Mouse (Mus musculus): ENCODE results near the gene Creb5. TPM values are rescaled to one million over a fixed set of nuclear protein-coding genes. Genes with fewer than 3 reads are reported as not detected.

The Creb5 gene
- polyA plus RNA-seq, 1 experiment from 2014 or later, result 4.1 TPM

DNA sequence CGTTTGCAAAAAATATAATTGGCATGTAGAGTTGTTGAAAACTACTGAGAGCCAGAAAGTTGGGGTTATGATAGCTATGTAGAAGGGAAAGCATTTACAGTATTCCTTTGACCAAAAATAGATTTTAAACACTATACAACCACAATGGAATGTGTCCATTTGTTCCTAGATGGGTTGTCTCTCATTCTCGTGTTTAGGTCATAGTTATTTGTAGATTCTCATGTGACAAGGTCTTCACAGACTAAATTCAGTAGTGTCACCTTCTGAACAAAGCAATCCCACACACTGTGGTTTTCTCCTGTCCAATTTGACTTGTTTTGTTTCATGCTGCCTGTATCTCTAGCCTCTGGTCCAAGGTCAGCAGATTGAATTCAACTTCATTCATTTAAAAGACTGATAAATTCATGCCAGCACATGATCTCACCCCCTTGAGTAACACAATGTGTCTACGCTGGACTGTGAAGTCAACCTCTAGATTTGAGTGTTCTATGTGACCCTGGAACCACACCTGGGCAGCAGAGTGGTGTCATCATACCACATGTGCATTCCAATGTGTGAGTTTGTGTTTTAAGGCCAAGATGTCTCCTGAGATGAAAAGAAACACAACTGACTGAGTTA is 220.0 kb downstream of the Creb5 start:
- H3K4me2 ChIP-seq, result no peak overlapping the region
- H3K9ac ChIP-seq (ENCODE audit: low read length), result no peak overlapping the region
- no peak for ATAC-seq (ENCODE audit: low FRiP score)
- no peaks in the 10 kb centered on the region for H3K36me3 ChIP-seq (ENCODE audit: control insufficient read depth, insufficient read depth, low read length)
- 88% methylated on average over 3 of the region's 3 CpGs for WGBS
- H3K4me1 ChIP-seq (ENCODE audit: control insufficient read depth, insufficient read depth, low read length), result no peaks in the 10 kb centered on the region
- H3K9me3 ChIP-seq (ENCODE audit: control insufficient read depth, low read length), result no peaks in the 10 kb centered on the region
- no peak overlapping the region for H3K4me3 ChIP-seq (ENCODE audit: low read depth, low read length)
- no peak overlapping the region for H3K27ac ChIP-seq (ENCODE audit: low read depth, low read length)
- DNase-seq (ENCODE audit: low spot score, missing footprints), result no peak
- H3K27me3 ChIP-seq (ENCODE audit: control insufficient read depth, insufficient read depth, low read length), result no peaks in the 10 kb centered on the region

DNA sequence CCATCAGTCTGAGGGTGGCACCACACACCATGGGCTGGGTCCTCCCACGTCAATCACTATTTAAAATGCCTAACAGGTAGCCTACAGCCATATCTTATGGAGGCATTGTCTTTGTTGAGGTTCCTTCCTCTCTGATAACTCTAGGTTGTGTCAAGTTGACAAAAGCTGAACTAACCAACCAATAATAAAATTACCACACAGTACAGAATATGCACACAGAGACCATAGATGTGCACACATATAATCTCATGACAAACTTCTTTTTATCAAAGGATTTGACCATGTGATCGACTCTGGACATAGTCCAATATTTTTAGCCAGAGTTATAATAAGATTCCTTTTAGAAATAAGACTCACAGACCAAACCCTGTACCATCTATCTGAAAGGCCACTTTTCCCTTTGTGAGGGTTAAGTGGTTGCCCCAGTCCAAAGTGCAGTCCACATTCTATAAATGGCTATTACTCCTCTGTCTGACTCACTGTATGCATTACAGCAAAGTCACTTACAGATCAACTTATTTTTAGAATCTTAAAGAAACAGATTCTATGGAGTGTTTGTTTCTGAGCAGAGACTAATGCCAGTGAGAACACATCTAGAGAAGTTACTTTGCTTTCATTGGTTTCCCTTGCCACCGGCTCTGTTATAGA is 221.9 kb downstream of the Creb5 start:
- 92% methylated on average over 3 of the region's 3 CpGs for WGBS
- no peak overlapping the region for H3K9ac ChIP-seq (ENCODE audit: low read length)
- no peak for ATAC-seq (ENCODE audit: low FRiP score)

DNA sequence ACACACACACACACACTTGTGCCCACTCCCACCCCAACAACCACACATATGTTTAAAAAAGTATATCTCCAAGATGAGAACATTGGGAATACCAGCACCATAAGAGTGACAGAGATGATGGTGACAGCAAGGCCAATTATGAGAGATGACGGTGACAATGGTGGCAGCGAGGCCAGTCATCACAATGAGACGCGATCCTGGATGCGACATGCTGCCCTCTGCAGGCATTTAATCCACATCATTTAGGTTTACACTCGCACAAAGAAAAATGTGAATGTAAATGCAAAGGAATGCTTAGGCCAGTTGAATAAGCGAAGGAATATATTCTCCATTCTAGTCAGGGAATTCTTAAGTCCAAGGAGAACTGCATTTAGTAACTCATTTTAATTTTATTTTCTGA is 222.9 kb downstream of the Creb5 start:
- Histone ChIP-seq H3K36me3 (ENCODE audit: control insufficient read depth, insufficient read depth, low read length) (no peaks in the 10 kb centered on the region), H3K27ac (ENCODE audit: low read depth, low read length) (no peak overlapping the region), H3K9ac (ENCODE audit: low read length) (no peak overlapping the region), H3K9me3 (ENCODE audit: control insufficient read depth, low read length) (no peaks in the 10 kb centered on the region), H3K4me3 (ENCODE audit: low read depth, low read length) (no peak overlapping the region), H3K27me3 (ENCODE audit: control insufficient read depth, insufficient read depth, low read length) (no peaks in the 10 kb centered on the region), H3K4me2 (no peak overlapping the region), H3K4me1 (ENCODE audit: control insufficient read depth, insufficient read depth, low read length) (no peaks in the 10 kb centered on the region)
- DNase-seq (ENCODE audit: low spot score, missing footprints), result no peak
- no peak for ATAC-seq (ENCODE audit: low FRiP score)
- 50% methylated on average over 7 of the region's 7 CpGs for WGBS

More for the DNA sequence above, 221.9 kb downstream of the Creb5 start:
- DNase-seq (ENCODE audit: low spot score, missing footprints), result no peak
- Histone ChIP-seq H3K27me3 (ENCODE audit: control insufficient read depth, insufficient read depth, low read length) (no peaks in the 10 kb centered on the region), H3K4me2 (no peak overlapping the region), H3K27ac (ENCODE audit: low read depth, low read length) (no peak overlapping the region), H3K4me3 (ENCODE audit: low read depth, low read length) (no peak overlapping the region), H3K9me3 (ENCODE audit: control insufficient read depth, low read length) (no peaks in the 10 kb centered on the region), H3K36me3 (ENCODE audit: control insufficient read depth, insufficient read depth, low read length) (no peaks in the 10 kb centered on the region), H3K4me1 (ENCODE audit: control insufficient read depth, insufficient read depth, low read length) (no peaks in the 10 kb centered on the region)

DNA sequence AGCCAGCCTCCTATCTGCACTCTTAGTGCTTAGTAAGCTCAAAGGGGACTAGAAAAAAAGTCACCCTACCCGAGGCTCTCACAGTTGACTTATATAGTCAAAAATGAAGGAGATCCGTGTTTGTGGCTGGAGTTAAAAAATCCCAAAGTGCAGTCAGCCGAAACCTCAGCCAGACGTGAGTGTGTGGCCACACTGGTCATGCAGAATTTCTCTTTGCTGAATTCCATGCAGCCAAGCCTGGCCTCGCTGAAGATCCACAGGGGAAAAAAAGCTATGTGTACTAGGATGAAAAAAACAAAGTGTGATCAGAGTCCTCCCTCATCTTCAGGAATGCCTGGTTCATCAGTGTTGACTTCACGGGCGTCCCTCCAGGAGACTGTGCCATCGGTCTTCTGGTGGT is 225.2 kb downstream of the Creb5 start:
- no peak for ATAC-seq (ENCODE audit: low FRiP score)
- H3K9me3 ChIP-seq (ENCODE audit: control insufficient read depth, low read length), result no peaks in the 10 kb centered on the region
- no peaks in the 10 kb centered on the region for H3K4me1 ChIP-seq (ENCODE audit: control insufficient read depth, insufficient read depth, low read length)
- no peaks in the 10 kb centered on the region for H3K36me3 ChIP-seq (ENCODE audit: control insufficient read depth, insufficient read depth, low read length)
- no peak overlapping the region for H3K4me2 ChIP-seq
- no peak overlapping the region for H3K27ac ChIP-seq (ENCODE audit: low read depth, low read length)
- 82% methylated on average over 8 of the region's 8 CpGs for WGBS
- DNase-seq (ENCODE audit: low spot score, missing footprints), result no peak
- no peak overlapping the region for H3K4me3 ChIP-seq (ENCODE audit: low read depth, low read length)
- H3K9ac ChIP-seq (ENCODE audit: low read length), result no peak overlapping the region
- H3K27me3 ChIP-seq (ENCODE audit: control insufficient read depth, insufficient read depth, low read length), result no peaks in the 10 kb centered on the region

DNA sequence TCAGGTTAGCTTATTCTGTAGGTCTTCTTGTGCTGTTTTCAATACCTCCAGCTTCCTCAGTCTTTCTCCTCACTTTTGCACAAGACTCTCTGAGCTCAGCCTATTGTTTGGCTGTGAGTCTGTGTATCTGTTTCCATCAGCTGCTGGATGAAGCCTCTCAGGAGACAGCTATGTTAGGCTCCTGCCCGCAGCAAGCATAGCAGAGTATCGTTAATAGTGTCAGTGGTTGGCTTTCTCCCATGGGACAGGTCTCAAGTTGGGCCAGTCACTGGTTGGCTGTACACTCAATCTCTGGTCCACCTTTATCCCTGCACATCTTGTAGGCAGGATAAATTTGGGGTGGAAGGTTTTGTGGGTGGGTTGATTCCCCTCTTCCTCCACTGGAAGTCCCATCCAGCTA is 226.3 kb downstream of the Creb5 start:
- Histone ChIP-seq H3K27ac (ENCODE audit: low read depth, low read length) (no peak overlapping the region), H3K9me3 (ENCODE audit: control insufficient read depth, low read length) (no peaks in the 10 kb centered on the region), H3K27me3 (ENCODE audit: control insufficient read depth, insufficient read depth, low read length) (no peaks in the 10 kb centered on the region), H3K4me3 (ENCODE audit: low read depth, low read length) (no peak overlapping the region), H3K4me1 (ENCODE audit: control insufficient read depth, insufficient read depth, low read length) (no peaks in the 10 kb centered on the region), H3K36me3 (ENCODE audit: control insufficient read depth, insufficient read depth, low read length) (no peaks in the 10 kb centered on the region), H3K9ac (ENCODE audit: low read length) (no peak overlapping the region), H3K4me2 (no peak overlapping the region)
- no peak for ATAC-seq (ENCODE audit: low FRiP score)
- DNase-seq (ENCODE audit: low spot score, missing footprints), result no peak
- WGBS, result 90% methylated on average over 2 of the region's 2 CpGs

DNA sequence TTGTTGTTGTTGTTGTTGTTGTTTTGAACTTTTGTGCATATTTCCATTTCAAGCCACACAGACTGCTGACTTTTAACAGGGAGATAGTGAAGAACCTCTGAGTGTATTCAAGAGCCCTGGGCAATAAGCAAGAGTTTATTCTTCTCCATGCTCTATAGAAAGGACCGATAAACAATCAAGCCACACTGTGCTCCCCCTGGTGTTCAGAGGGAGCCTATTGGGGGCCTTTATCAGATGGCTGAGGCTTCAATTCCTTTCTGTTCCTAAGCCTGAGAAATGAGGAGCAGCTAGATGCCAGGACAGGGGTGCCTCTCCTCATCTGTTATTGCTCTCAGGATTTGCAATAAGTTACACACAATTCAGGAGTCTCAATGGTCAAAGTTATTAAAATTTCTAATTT is 227.8 kb downstream of the Creb5 start:
- no peak for ATAC-seq (ENCODE audit: low FRiP score)
- Histone ChIP-seq H3K27ac (ENCODE audit: low read depth, low read length) (no peak overlapping the region), H3K4me3 (ENCODE audit: low read depth, low read length) (no peak overlapping the region), H3K9ac (ENCODE audit: low read length) (no peak overlapping the region), H3K4me2 (no peak overlapping the region), H3K36me3 (ENCODE audit: control insufficient read depth, insufficient read depth, low read length) (no peaks in the 10 kb centered on the region), H3K27me3 (ENCODE audit: control insufficient read depth, insufficient read depth, low read length) (no peaks in the 10 kb centered on the region), H3K4me1 (ENCODE audit: control insufficient read depth, insufficient read depth, low read length) (no peaks in the 10 kb centered on the region), H3K9me3 (ENCODE audit: control insufficient read depth, low read length) (no peaks in the 10 kb centered on the region)
- DNase-seq (ENCODE audit: low spot score, missing footprints), result no peak
- WGBS, result 45% methylated on average over 1 of the region's 1 CpGs

DNA sequence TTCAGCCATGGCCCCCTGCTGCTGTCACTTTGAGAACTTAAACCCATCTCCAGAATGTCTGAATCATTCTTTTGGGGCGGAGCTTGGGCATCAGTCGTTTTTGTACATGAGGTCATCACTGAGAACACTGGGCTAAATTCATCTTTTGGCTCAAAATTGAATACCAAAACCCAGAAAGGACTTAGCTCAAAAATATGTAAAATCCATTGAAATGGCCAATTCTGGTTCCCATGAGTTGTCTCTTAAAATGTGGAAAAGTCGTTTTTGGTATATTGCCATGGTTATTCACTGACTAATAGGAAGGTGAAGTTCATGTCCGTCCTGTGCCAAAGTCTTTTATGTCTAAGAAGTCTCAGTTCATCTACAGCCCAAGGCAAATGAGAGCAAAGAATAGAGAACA is 228.5 kb downstream of the Creb5 start:
- no peaks in the 10 kb centered on the region for H3K4me1 ChIP-seq (ENCODE audit: control insufficient read depth, insufficient read depth, low read length)
- no peaks in the 10 kb centered on the region for H3K9me3 ChIP-seq (ENCODE audit: control insufficient read depth, low read length)
- no peak overlapping the region for H3K4me3 ChIP-seq (ENCODE audit: low read depth, low read length)
- H3K9ac ChIP-seq (ENCODE audit: low read length), result no peak overlapping the region
- H3K27ac ChIP-seq (ENCODE audit: low read depth, low read length), result no peak overlapping the region
- no peaks in the 10 kb centered on the region for H3K36me3 ChIP-seq (ENCODE audit: control insufficient read depth, insufficient read depth, low read length)
- H3K4me2 ChIP-seq, result no peak overlapping the region
- no peaks in the 10 kb centered on the region for H3K27me3 ChIP-seq (ENCODE audit: control insufficient read depth, insufficient read depth, low read length)
- DNase-seq (ENCODE audit: low spot score, missing footprints), result no peak
- ATAC-seq (ENCODE audit: low FRiP score), result no peak
- WGBS, result 84% methylated on average over 4 of the region's 4 CpGs

DNA sequence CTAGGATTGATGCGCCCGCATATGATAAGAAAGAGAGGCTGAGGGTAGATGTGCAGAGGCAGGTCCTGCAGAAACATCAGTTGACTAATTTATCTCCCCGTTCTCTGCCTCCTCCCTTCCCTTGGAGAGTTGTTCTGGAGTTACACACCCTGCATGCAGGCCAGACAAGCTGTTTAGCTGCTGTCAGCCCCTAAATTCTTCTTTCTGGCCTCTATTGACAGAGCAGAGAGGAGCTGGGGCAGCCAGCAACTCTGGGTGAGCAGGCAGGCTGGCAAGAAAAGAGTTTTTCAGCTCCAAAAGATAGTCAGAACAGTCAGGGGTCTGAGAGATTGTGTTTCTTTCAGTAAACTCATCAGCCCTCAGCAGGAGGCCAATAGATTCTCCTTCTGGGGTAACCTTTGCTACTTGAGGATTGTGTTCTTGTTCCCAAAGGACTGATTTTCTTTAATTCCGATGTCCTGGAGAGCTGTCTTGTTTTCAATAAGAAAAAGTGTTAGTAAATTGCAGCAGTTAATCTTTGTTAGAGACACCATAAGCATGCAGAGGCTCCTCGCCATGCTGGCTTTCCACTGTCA is 230.4 kb downstream of the Creb5 start:
- Histone ChIP-seq H3K4me1 (ENCODE audit: control insufficient read depth, insufficient read depth, low read length) (no peaks in the 10 kb centered on the region), H3K36me3 (ENCODE audit: control insufficient read depth, insufficient read depth, low read length) (no peaks in the 10 kb centered on the region), H3K9ac (ENCODE audit: low read length) (no peak overlapping the region), H3K27ac (ENCODE audit: low read depth, low read length) (no peak overlapping the region), H3K9me3 (ENCODE audit: control insufficient read depth, low read length) (no peaks in the 10 kb centered on the region), H3K4me2 (no peak overlapping the region), H3K4me3 (ENCODE audit: low read depth, low read length) (no peak overlapping the region), H3K27me3 (ENCODE audit: control insufficient read depth, insufficient read depth, low read length) (no peaks in the 10 kb centered on the region)
- 50% methylated on average over 5 of the region's 5 CpGs for WGBS
- DNase-seq (ENCODE audit: low spot score, missing footprints) (no peak), ATAC-seq (ENCODE audit: low FRiP score) (no peak)

DNA sequence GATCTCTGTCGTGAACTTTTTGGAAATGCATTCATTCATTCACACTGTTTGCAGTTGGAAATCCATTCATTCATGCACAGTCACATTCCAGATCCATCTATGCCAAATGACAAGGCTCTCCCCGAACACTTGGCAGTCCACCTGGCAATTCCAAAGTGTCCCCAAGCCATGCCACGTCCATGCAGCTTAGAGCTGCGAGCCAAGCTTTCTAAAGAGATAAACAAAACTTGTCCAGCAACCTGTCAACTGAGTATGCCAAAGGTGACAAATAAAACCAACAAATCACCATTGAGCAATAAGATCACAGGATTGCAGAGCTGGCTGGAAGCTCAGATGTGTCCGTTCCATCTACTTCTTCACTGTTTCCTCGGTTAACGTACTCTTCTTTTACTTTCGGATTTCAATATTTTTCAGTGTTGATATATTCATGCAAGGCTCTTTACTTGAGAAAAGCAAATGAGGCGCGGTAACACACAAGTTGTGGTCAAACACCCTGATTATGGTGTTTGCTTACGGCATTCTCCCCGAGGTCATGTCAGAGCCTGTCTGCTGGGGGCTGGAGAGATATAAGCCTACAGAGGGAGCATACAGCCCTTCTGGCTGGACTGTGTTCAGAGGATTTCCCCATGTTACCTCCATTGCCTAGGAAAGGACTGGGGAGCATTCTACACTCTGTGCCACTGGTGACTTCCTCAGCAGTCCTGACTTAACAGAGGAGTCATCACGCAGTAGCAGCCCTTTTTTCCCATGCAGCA is 236.8 kb downstream of the Creb5 start:
- WGBS, result 95% methylated on average over 13 of the region's 13 CpGs
- no peaks in the 10 kb centered on the region for H3K9me3 ChIP-seq (ENCODE audit: control insufficient read depth, low read length)

More for the DNA sequence above, 236.8 kb downstream of the Creb5 start:
- Histone ChIP-seq H3K4me1 (ENCODE audit: control insufficient read depth, insufficient read depth, low read length) (no peaks in the 10 kb centered on the region), H3K36me3 (ENCODE audit: control insufficient read depth, insufficient read depth, low read length) (no peaks in the 10 kb centered on the region), H3K4me3 (ENCODE audit: low read depth, low read length) (no peak overlapping the region), H3K27ac (ENCODE audit: low read depth, low read length) (no peak overlapping the region), H3K27me3 (ENCODE audit: control insufficient read depth, insufficient read depth, low read length) (no peaks in the 10 kb centered on the region), H3K4me2 (no peak overlapping the region), H3K9ac (ENCODE audit: low read length) (no peak overlapping the region)
- no peak for DNase-seq (ENCODE audit: low spot score, missing footprints)
- ATAC-seq (ENCODE audit: low FRiP score), result no peak
